Mouse (Mus musculus): ENCODE measurements around the gene Plk5. TPM values are rescaled to one million over a fixed set of nuclear protein-coding genes. Genes with fewer than 3 reads are reported as not detected.

The Plk5 gene
- polyA plus RNA-seq, 1 experiment: 2.0 TPM

GRCm38 (mm10) chr10:80348244-80348781 is 7.9 kb upstream of the Plk5 start, which contains the start of gene Adamtsl5:
Gene Adamtsl5, minus strand, starts transcription at chr10:80348412.
- Histone ChIP-seq H3K4me3 (ENCODE audit: insufficient read depth, low read depth, low read length) (peak within 1 kb of the TSS; percentile 53), H3K36me3 (ENCODE audit: control insufficient read depth, insufficient read depth, low read length) (no peaks in the 10 kb centered on the region), H3K4me1 (ENCODE audit: control insufficient read depth, insufficient read depth, low read length) (peaks cover 7% of the 10 kb centered on the region), H3K27ac (ENCODE audit: insufficient read depth, low read depth, low read length) (no peak within 1 kb of the TSS), H3K27me3 (replicated peaks; ENCODE audit: control insufficient read depth, insufficient read depth, low read length) (no peaks in the 10 kb centered on the region)
- WGBS: 2% methylated on average over 42 of the region's 42 CpGs
- TF ChIP-seq CTCF (conservative IDR thresholded peaks at IDR 0.05; ENCODE audit: insufficient read depth, insufficient read length, low read depth, low read length) (peak; percentile 64), POLR2A (IDR thresholded peaks at IDR 0.05; ENCODE audit: low read depth, low read length) (no peak)
- DNase-seq: peak; percentile 52

GRCm38 (mm10) chr10:80348981-80349380 is 7.3 kb upstream of the Plk5 start:
- WGBS: 32% methylated on average over 26 of the region's 26 CpGs
- Histone ChIP-seq H3K27ac (ENCODE audit: insufficient read depth, low read depth, low read length) (no peak overlapping the region), H3K4me1 (ENCODE audit: control insufficient read depth, insufficient read depth, low read length) (peaks cover 3% of the 10 kb centered on the region; the same call in 1 of the 2 replicates)

GRCm38 (mm10) chr10:80350292-80350691 is 6.0 kb upstream of the Plk5 start:
- DNase-seq: peak; percentile 88
- 5% methylated on average over 7 of the region's 7 CpGs for WGBS
- Histone ChIP-seq H3K4me3 (ENCODE audit: insufficient read depth, low read depth, low read length) (no peak overlapping the region), H3K27ac (ENCODE audit: insufficient read depth, low read depth, low read length) (no peak overlapping the region), H3K36me3 (ENCODE audit: control insufficient read depth, insufficient read depth, low read length) (no peaks in the 10 kb centered on the region), H3K27me3 (replicated peaks; ENCODE audit: control insufficient read depth, insufficient read depth, low read length) (no peaks in the 10 kb centered on the region), H3K4me1 (ENCODE audit: control insufficient read depth, insufficient read depth, low read length) (no peaks in the 10 kb centered on the region)
- TF ChIP-seq POLR2A (IDR thresholded peaks at IDR 0.05; ENCODE audit: low read depth, low read length) (no peak), CTCF (conservative IDR thresholded peaks at IDR 0.05; ENCODE audit: insufficient read depth, insufficient read length, low read depth, low read length) (peak; percentile 96)

More at GRCm38 (mm10) chr10:80348981-80349380, 7.3 kb upstream of the Plk5 start:
- Histone ChIP-seq H3K27me3 (replicated peaks; ENCODE audit: control insufficient read depth, insufficient read depth, low read length) (no peaks in the 10 kb centered on the region), H3K36me3 (ENCODE audit: control insufficient read depth, insufficient read depth, low read length) (no peaks in the 10 kb centered on the region), H3K4me3 (ENCODE audit: insufficient read depth, low read depth, low read length) (no peak overlapping the region)
- no peak for TF ChIP-seq CTCF (conservative IDR thresholded peaks at IDR 0.05; ENCODE audit: insufficient read depth, insufficient read length, low read depth, low read length)
- TF ChIP-seq POLR2A (IDR thresholded peaks at IDR 0.05; ENCODE audit: low read depth, low read length): no peak
- DNase-seq: no peak

- Histone ChIP-seq H3K36me3 (ENCODE audit: control insufficient read depth, insufficient read depth, low read length) (no peaks in the 10 kb centered on the region), H3K4me3 (ENCODE audit: insufficient read depth, low read depth, low read length) (no peak overlapping the region), H3K4me1 (ENCODE audit: control insufficient read depth, insufficient read depth, low read length) (no peaks in the 10 kb centered on the region), H3K27me3 (replicated peaks; ENCODE audit: control insufficient read depth, insufficient read depth, low read length) (no peaks in the 10 kb centered on the region), H3K27ac (ENCODE audit: insufficient read depth, low read depth, low read length) (no peak overlapping the region)
- peak; percentile 90 for DNase-seq
- no peak for TF ChIP-seq POLR2A (IDR thresholded peaks at IDR 0.05; ENCODE audit: low read depth, low read length)
- TF ChIP-seq CTCF (conservative IDR thresholded peaks at IDR 0.05; ENCODE audit: insufficient read depth, insufficient read length, low read depth, low read length): no peak
- 28% methylated on average over 11 of the region's 11 CpGs for WGBS
Observed at GRCm38 (mm10) chr10:80351896-80352295, 4.4 kb upstream of the Plk5 start.

GRCm38 (mm10) chr10:80352727-80353126 is 3.5 kb upstream of the Plk5 start:
- no peaks in the 10 kb centered on the region for H3K4me1 ChIP-seq (ENCODE audit: control insufficient read depth, insufficient read depth, low read length)
- no peaks in the 10 kb centered on the region for H3K36me3 ChIP-seq (ENCODE audit: control insufficient read depth, insufficient read depth, low read length)
- no peak for DNase-seq
- WGBS: 54% methylated on average over 8 of the region's 8 CpGs
- no peak for TF ChIP-seq CTCF (conservative IDR thresholded peaks at IDR 0.05; ENCODE audit: insufficient read depth, insufficient read length, low read depth, low read length)
- TF ChIP-seq POLR2A (IDR thresholded peaks at IDR 0.05; ENCODE audit: low read depth, low read length): no peak
- no peak overlapping the region for H3K4me3 ChIP-seq (ENCODE audit: insufficient read depth, low read depth, low read length)
- H3K27ac ChIP-seq (ENCODE audit: insufficient read depth, low read depth, low read length): no peak overlapping the region
- H3K27me3 ChIP-seq (replicated peaks; ENCODE audit: control insufficient read depth, insufficient read depth, low read length): no peaks in the 10 kb centered on the region

- H3K27me3 ChIP-seq (replicated peaks; ENCODE audit: control insufficient read depth, insufficient read depth, low read length): no peaks in the 10 kb centered on the region
- no peak for DNase-seq
- no peak for TF ChIP-seq CTCF (conservative IDR thresholded peaks at IDR 0.05; ENCODE audit: insufficient read depth, insufficient read length, low read depth, low read length)
- no peak for TF ChIP-seq POLR2A (IDR thresholded peaks at IDR 0.05; ENCODE audit: low read depth, low read length)
- WGBS: 19% methylated on average over 9 of the region's 9 CpGs
- no peak overlapping the region for H3K4me3 ChIP-seq (ENCODE audit: insufficient read depth, low read depth, low read length)
- no peak overlapping the region for H3K27ac ChIP-seq (ENCODE audit: insufficient read depth, low read depth, low read length)
- no peaks in the 10 kb centered on the region for H3K36me3 ChIP-seq (ENCODE audit: control insufficient read depth, insufficient read depth, low read length)
- no peaks in the 10 kb centered on the region for H3K4me1 ChIP-seq (ENCODE audit: control insufficient read depth, insufficient read depth, low read length)
Observed at GRCm38 (mm10) chr10:80355431-80355830, 828 bp upstream of the Plk5 start.

- TF ChIP-seq POLR2A (IDR thresholded peaks at IDR 0.05; ENCODE audit: low read depth, low read length) (no peak), CTCF (conservative IDR thresholded peaks at IDR 0.05; ENCODE audit: insufficient read depth, insufficient read length, low read depth, low read length) (no peak)
- 3% methylated on average over 34 of the region's 34 CpGs for WGBS
- H3K4me3 ChIP-seq (ENCODE audit: insufficient read depth, low read depth, low read length): no peak overlapping the region
- no peak for DNase-seq
- H3K27me3 ChIP-seq (replicated peaks; ENCODE audit: control insufficient read depth, insufficient read depth, low read length): no peaks in the 10 kb centered on the region
- no peak overlapping the region for H3K27ac ChIP-seq (ENCODE audit: insufficient read depth, low read depth, low read length)
- H3K4me1 ChIP-seq (ENCODE audit: control insufficient read depth, insufficient read depth, low read length): no peaks in the 10 kb centered on the region
- H3K36me3 ChIP-seq (ENCODE audit: control insufficient read depth, insufficient read depth, low read length): no peaks in the 10 kb centered on the region
Observed at GRCm38 (mm10) chr10:80356737-80357136, 478 bp downstream of the Plk5 start.
